Mouse (Mus musculus) liver, embryonic 14.5 days (tissue): ENCODE measurements around the gene Pnmal1.

Experiments
- CTCF ChIP-seq: IDR thresholded peaks from 2 replicates; pipeline ENCODE4 v1.5.1; 2016; ENCODE audit warnings: antibody characterized with exemption, low read depth, control low read depth
- EP300 ChIP-seq: IDR thresholded peaks from 2 replicates; pipeline ENCODE4 v1.6.1; 2016; ENCODE audit warnings: antibody characterized with exemption, low read depth

DNA sequence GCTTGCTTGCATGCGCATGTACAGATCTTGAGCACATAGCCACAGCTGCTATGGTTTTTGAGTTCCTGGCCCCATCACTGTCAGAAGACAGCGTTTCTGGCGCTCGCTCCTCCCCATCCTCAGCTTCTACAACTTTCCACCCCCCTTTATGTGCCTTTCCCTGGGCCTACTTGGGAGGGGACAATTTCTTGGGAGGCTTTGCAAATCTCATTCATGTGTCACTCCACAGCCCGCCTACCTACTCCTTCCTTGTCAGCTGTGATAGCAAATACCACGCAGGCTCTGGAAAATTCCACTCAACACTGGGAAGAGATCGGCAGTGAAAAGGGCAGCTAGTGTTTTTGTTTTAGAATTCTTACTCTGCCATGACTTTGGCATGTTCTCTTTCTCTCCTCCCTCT, 19.2 kb upstream of the Pnmal1 start:
- TF ChIP-seq CTCF: no peak
- TF ChIP-seq EP300: no peak
